Mouse (Mus musculus) right cerebral cortex, postnatal 14 days (tissue): Measurements from ENCODE around the gene Abcb9.

Experiments used
- DNase-seq: peaks from one replicate; pipeline ENCODE4 v3.0.0; 2022

Abcb9 gene

GRCm38 (mm10) chr5:124093120-124093794, 2.3 kb downstream of the Abcb9 start:
- peak; percentile 87 for DNase-seq

GRCm38 (mm10) chr5:124091951-124092406, 3.6 kb downstream of the Abcb9 start:
- DNase-seq = no peak

- DNase-seq = no peak
Measured at GRCm38 (mm10) chr5:124089868-124090267, 5.7 kb downstream of the Abcb9 start.

DNA sequence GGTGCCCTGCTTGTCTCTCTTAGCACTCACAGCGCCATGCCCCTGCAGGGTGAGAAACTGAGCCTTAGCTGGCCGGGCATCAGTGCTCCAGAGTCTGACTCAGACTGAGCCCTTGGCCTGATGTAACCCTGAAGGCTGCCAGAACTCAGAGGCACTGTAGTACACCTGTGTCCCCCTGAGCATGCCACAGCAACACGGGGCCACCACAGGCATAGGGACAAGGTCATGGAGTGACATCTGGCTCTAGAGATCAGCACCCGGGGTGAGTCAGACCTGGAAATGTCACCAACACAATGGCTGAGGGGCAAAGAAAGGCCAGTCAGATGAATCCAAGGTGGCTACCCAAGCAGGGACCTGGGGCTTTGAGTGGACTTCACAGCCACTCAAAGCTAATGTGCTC, 8.7 kb downstream of the Abcb9 start:
- DNase-seq = no peak

GRCm38 (mm10) chr5:124085513-124085912, 10.1 kb downstream of the Abcb9 start:
- no peak for DNase-seq

GRCm38 (mm10) chr5:124084588-124085173, 10.9 kb downstream of the Abcb9 start:
- DNase-seq = peak; percentile 82

- DNase-seq = no peak
Measured at GRCm38 (mm10) chr5:124083850-124084587, 11.6 kb downstream of the Abcb9 start.

GRCm38 (mm10) chr5:124082941-124083688, 12.5 kb downstream of the Abcb9 start:
- no peak for DNase-seq

- DNase-seq = no peak
Measured at GRCm38 (mm10) chr5:124082447-124082846, 13.2 kb downstream of the Abcb9 start.

- DNase-seq = no peak
Measured at GRCm38 (mm10) chr5:124079880-124080279, 15.7 kb downstream of the Abcb9 start.

- peak; percentile 61 for DNase-seq
Measured at GRCm38 (mm10) chr5:124078794-124079416, 16.7 kb downstream of the Abcb9 start.

GRCm38 (mm10) chr5:124077856-124078460, 17.6 kb downstream of the Abcb9 start:
- DNase-seq = no peak

DNA sequence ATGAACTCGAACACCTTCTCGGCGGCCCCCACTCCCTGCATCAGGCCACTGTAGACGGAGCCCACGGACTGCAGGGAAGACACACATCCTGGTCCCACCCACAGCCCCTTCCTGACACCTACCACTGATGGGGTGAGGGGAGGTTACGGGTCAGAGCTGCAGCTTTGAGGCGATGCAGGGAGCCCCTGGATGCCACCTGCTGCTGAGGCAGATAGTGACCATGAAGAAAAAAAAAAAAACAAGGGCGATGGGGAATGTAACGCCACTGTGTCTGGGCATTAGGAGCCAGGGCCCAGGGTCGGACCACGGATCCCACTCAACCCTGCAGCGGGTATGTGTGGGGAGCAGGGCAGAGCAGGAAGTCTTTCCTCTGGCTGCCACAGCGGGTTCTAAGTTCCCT, 18.4 kb downstream of the Abcb9 start:
- DNase-seq = no peak

GRCm38 (mm10) chr5:124076559-124076958, 19.0 kb downstream of the Abcb9 start:
- DNase-seq = no peak

DNA sequence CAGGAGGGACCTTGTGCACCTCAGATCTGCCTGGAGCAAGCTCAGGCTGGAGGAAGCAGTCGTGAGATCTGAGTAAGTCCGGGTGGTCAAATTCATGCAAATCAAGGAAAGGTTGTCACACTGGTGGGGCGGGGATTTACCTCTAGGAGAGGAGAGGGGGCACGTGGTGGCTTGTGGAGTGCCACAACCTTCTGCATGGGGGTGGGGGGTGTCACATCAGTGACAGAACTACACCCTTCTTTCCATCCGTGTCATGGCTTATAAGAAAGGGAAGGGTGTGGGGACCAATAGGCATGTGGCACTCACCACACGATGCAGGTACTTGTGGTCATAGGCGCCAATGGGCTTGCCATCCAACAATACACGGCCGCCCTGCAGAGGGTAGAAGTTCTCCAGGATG, 19.9 kb downstream of the Abcb9 start:
- DNase-seq = no peak

DNA sequence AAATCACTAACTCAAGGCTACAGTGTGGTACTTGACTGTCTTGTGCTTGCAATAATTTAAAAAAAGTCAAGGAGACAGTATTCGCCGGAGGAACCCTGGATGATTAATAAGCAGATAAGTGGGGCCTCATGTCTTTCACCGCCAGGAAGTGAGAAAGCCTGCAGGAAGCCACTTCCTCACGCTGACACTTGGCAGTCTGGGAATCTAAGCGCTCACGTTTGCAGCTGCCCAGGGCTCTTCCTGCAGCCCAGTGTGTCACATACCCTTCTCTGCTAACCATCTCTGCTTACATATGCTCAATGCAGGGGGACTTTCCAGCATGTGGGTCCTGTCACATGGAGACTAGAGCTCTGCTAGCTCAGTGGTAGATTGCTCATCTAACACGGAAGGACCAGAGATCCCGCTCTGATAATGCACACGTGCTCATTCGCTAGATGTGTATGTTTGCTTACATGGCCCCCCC, 20.7 kb downstream of the Abcb9 start:
- no peak for DNase-seq

DNA sequence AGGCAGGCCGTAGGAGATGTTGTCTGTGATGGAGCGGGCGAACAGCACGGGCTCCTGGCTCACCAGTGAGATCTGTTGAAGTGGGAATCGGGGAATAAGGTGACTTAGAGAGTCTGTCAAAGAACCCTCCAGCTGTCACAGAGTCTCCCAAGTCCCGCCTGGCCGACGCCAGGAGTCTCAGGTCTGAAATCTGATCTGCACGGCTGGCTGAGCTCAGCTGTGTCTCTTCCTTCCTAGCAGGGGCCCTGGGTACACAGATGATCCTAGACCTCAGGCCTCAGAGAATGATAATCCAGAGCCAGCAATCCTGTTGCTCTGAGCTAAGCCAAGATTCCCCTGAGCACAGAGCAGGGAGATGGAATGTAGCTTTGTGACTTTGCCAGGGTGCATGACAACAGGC, 21.9 kb downstream of the Abcb9 start:
- no peak for DNase-seq

GRCm38 (mm10) chr5:124069657-124070056, 25.9 kb downstream of the Abcb9 start:
- no peak for DNase-seq

DNA sequence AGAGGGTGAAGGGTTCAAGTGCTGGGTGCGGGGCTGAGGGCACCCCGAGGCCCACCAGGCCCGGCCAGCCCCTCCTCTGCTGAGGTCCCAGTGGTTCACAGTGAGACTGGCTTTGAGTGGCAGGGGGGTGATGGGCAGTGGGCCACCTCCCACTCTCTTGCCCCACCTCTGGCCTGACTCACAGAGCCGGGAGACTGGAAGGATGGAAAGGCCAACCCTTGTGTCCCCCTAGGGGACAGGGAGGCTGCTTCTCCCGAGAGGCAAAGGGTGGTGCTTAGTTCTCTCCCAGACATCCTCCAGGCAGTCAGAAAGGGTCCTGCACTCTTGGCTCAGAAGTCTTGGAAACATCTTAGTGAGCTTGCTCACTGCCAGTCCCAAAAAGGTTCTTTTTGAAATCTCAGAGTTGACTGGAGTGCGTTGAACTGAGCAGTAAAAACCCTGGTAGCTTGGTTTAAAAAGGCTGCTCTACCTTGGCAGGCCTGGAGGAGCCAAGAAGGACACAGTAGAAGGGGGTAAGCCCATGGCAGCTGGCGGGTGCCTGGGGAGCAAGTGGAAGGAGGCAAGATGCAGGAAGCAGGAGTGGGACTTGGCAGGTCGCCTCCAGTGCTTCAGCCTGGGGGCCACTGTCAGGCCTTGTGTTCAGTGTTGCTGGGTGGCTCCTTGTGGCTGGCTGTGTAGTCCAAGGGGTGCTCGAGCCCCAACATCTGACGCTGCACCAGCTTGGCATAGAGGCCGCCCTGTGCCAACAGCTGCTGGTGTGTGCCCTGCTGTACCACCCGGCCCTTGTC, 33.4 kb downstream of the Abcb9 start:
- no peak for DNase-seq

- no peak for DNase-seq
Measured at GRCm38 (mm10) chr5:124059677-124060076, 35.9 kb downstream of the Abcb9 start.

- DNase-seq = no peak
Measured at GRCm38 (mm10) chr5:124058749-124059148, 36.8 kb downstream of the Abcb9 start.
